Mouse (Mus musculus) midbrain, embryonic 11.5 days (tissue): Measurements from ENCODE around the gene Plcb1. TPM values are rescaled to one million over a fixed set of nuclear protein-coding genes. Genes with fewer than 3 reads are reported as not detected.

ENCODE experiments used
- ATAC-seq: fragments of 200-750 bp; cut with Nextera tagmentation; 2 replicates; pipeline ENCODE4 v1.8.0; 2017; ENCODE audit warnings: moderate TSS enrichment, moderate library complexity; ENCODE audit not compliant: low FRiP score
- DNase-seq: peaks from one replicate; pipeline ENCODE4 v3.0.0; 2015; ENCODE audit warnings: low spot score; ENCODE audit errors: missing footprints
- H3K27ac ChIP-seq: fragments of 300-500 bp; sonication (generic); 2 replicates; pipeline ENCODE4 v1.5.1; 2014; ENCODE audit warnings: low read depth, low read length
- H3K27me3 ChIP-seq: fragments of 300-500 bp; sonication (generic); 2 replicates; pipeline ENCODE4 v1.6.1; 2014; ENCODE audit warnings: mild to moderate bottlenecking, low read length, moderate library complexity, mixed read lengths; ENCODE audit not compliant: control insufficient read depth, insufficient read depth
- H3K36me3 ChIP-seq: fragments of 300-500 bp; sonication (generic); 2 replicates; pipeline ENCODE4 v1.6.1; 2014; ENCODE audit warnings: mild to moderate bottlenecking, low read length, moderate library complexity, mixed read lengths; ENCODE audit not compliant: control insufficient read depth, insufficient read depth
- H3K4me1 ChIP-seq: fragments of 300-500 bp; sonication (generic); 2 replicates; pipeline ENCODE4 v1.6.1; 2014; ENCODE audit warnings: low read length; ENCODE audit not compliant: control insufficient read depth, insufficient read depth
- H3K4me2 ChIP-seq: fragments of 300-500 bp; sonication (generic); 2 replicates; pipeline ENCODE4 v1.6.1; 2014; ENCODE audit warnings: mild to moderate bottlenecking, moderate library complexity
- H3K4me3 ChIP-seq: fragments of 300-500 bp; sonication (generic); 2 replicates; pipeline ENCODE4 v1.5.1; 2014; ENCODE audit warnings: low read depth, low read length
- H3K9ac ChIP-seq: fragments of 300-500 bp; sonication (generic); 2 replicates; pipeline ENCODE4 v1.6.1; 2014; ENCODE audit warnings: low read length
- H3K9me3 ChIP-seq: fragments of 300-500 bp; sonication (generic); 2 replicates; pipeline ENCODE4 v1.6.1; 2016; ENCODE audit warnings: low read length; ENCODE audit not compliant: control insufficient read depth
- WGBS: fragments of 180-500 bp; shearing (Covaris S2); extraction: QIAGEN DNeasy Blood & Tissue Kit; methylation state at CpG from one replicate; pipeline ENCODE4 v1.1.7; 2014; 5-methylcytosine and 5-hydroxymethylcytosine counted together
- polyA plus RNA-seq: library from polyadenylated mRNA; unstranded; fragments of >200 nt; fragmentation: Nextera tagmentation; extraction: Ambion mirVana; gene quantifications from 2 replicates; pipeline ENCODE4 v1.2.1, GENCODE M21; 2014

Plcb1 gene
- polyA plus RNA-seq, 1 experiment from 2014 or later = 6.1 TPM

DNA sequence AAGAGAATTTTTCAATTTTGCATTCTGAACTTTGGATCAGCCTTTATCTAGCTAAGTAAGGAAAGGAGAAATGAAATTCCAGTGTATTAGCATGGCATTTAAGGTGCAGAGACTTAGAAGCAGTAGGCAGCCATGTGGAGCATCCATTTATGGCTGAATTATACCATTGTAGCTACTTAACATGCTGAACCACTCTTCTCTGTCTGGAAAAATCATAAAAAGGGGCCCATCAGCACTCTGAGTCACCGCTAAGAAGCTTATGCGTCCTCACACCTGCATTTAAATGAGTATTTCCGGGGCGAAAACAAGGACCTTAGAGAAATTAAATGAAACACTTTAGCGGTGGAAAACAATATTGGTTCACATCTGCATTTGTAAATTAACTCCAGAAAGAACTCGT, 401.8 kb downstream of the Plcb1 start:
- no peaks in the 10 kb centered on the region for H3K9me3 ChIP-seq
- H3K4me1 ChIP-seq = peaks cover 8% of the 10 kb centered on the region; the same call in 1 of the 2 replicates
- H3K27me3 ChIP-seq = no peaks in the 10 kb centered on the region
- H3K27ac ChIP-seq = no peak overlapping the region
- no peak overlapping the region for H3K4me3 ChIP-seq
- 69% methylated on average over 6 of the region's 6 CpGs for WGBS
- no peak for DNase-seq
- peak; percentile 52; the same call in 1 of the 2 replicates for ATAC-seq
- H3K9ac ChIP-seq = no peak overlapping the region
- H3K4me2 ChIP-seq = no peak overlapping the region
- no peaks in the 10 kb centered on the region for H3K36me3 ChIP-seq

DNA sequence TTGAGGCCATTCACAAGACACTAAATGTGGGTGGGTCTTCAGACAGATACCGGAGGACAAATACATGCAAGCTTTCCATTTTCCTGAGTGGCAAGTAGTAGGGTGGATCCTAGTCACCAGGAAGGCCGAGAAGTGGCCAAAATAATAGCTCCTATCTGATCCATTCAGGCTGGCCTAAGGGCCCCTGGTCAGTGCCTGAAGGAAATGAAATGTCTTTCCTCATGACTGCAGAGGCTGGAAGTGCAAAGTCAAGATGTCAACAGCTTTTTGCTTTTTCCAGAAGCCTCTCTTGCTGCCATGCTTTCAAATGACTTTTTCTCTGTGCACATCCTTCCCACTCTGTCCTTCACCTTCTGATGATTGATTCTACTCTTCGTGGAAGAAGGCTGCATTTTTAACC, 415.0 kb downstream of the Plcb1 start:
- no peak overlapping the region for H3K4me3 ChIP-seq
- no peaks in the 10 kb centered on the region for H3K9me3 ChIP-seq
- 91% methylated on average over 3 of the region's 3 CpGs for WGBS
- H3K36me3 ChIP-seq = no peaks in the 10 kb centered on the region
- H3K27ac ChIP-seq = no peak overlapping the region
- DNase-seq = no peak
- no peak for ATAC-seq
- no peaks in the 10 kb centered on the region for H3K27me3 ChIP-seq
- H3K4me1 ChIP-seq = no peaks in the 10 kb centered on the region
- no peak overlapping the region for H3K9ac ChIP-seq
- no peak overlapping the region for H3K4me2 ChIP-seq

- 89% methylated on average over 4 of the region's 4 CpGs for WGBS
- H3K4me3 ChIP-seq = no peak overlapping the region
- no peak overlapping the region for H3K27ac ChIP-seq
- DNase-seq = no peak
- H3K4me2 ChIP-seq = no peak overlapping the region
- no peak for ATAC-seq
- H3K9ac ChIP-seq = no peak overlapping the region
- no peaks in the 10 kb centered on the region for H3K36me3 ChIP-seq
- H3K27me3 ChIP-seq = no peaks in the 10 kb centered on the region
- H3K4me1 ChIP-seq = no peaks in the 10 kb centered on the region
- H3K9me3 ChIP-seq = no peaks in the 10 kb centered on the region
Measured at GRCm38 (mm10) chr2:135202390-135202789, 416.5 kb downstream of the Plcb1 start.

DNA sequence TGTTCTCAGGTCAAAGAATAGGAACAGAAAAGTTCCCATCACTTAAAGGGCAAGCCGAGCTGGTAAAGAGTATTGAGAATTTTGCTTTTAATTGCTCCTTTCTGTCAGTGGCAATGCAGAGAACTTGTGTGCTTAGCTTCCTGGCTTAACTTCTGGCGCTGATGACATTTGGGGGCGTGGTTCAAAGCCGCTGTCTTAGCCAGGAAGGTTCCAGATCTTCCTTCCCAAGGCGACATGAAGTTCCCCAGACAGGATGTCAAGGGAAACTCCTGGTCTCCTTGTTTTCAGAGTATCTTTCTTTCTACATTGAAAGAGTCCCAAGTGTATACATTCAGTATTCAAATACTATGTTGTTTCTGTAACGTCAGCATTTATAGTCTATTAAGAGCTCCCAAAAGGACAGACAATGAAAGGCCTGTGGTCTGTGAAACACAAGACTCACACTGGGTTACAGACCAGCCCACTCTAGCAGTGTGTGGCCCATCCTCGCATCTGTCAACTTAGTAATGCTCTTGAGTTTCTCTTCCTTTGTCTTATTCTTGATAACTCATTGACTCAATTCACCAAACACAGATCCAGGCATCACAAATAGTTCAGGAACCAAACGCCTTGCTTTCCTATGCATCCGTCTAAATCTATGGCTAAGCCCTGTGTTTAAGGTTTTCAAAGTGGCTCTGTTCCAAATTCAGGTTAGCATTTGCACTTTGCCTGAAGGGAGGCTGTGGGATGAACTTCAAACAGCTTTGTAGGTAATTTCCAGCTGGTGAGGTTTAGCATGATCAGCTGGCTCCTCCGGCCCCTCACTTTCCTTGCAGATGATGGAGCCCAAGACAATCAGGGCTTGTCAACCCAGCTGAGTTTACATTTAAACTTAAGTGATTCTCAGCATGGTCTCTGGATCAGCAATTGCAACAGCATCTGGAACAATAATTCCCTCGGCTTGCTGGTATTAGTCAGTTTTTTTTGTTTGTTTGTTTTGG, 418.6 kb downstream of the Plcb1 start:
- Histone ChIP-seq H3K36me3 (no peaks in the 10 kb centered on the region), H3K27ac (no peak overlapping the region), H3K4me1 (no peaks in the 10 kb centered on the region), H3K4me3 (no peak overlapping the region), H3K9ac (no peak overlapping the region), H3K4me2 (no peak overlapping the region), H3K9me3 (no peaks in the 10 kb centered on the region), H3K27me3 (no peaks in the 10 kb centered on the region)
- WGBS = 78% methylated on average over 11 of the region's 11 CpGs
- ATAC-seq = no peak
- DNase-seq = no peak

- Histone ChIP-seq H3K4me3 (no peak overlapping the region), H3K27ac (no peak overlapping the region), H3K4me2 (no peak overlapping the region), H3K4me1 (no peaks in the 10 kb centered on the region), H3K36me3 (no peaks in the 10 kb centered on the region), H3K9me3 (no peaks in the 10 kb centered on the region), H3K27me3 (no peaks in the 10 kb centered on the region), H3K9ac (no peak overlapping the region)
- DNase-seq (no peak), ATAC-seq (no peak)
- 89% methylated on average over 1 of the region's 1 CpGs for WGBS
Measured at GRCm38 (mm10) chr2:135208890-135209289, 423.0 kb downstream of the Plcb1 start.

- H3K9ac ChIP-seq = no peak overlapping the region
- no peak overlapping the region for H3K4me2 ChIP-seq
- DNase-seq (peak; percentile 19), ATAC-seq (no peak)
- H3K27ac ChIP-seq = no peak overlapping the region
- no peak overlapping the region for H3K4me3 ChIP-seq
- no peaks in the 10 kb centered on the region for H3K4me1 ChIP-seq
- no peaks in the 10 kb centered on the region for H3K9me3 ChIP-seq
- H3K36me3 ChIP-seq = no peaks in the 10 kb centered on the region
- 81% methylated on average over 4 of the region's 4 CpGs for WGBS
- no peaks in the 10 kb centered on the region for H3K27me3 ChIP-seq
Measured at GRCm38 (mm10) chr2:135214746-135215448, 429.0 kb downstream of the Plcb1 start.

- Histone ChIP-seq H3K27ac (no peak overlapping the region), H3K36me3 (no peaks in the 10 kb centered on the region), H3K4me2 (no peak overlapping the region), H3K27me3 (no peaks in the 10 kb centered on the region), H3K4me1 (no peaks in the 10 kb centered on the region), H3K4me3 (no peak overlapping the region), H3K9me3 (no peaks in the 10 kb centered on the region), H3K9ac (no peak overlapping the region)
- ATAC-seq = no peak
- no peak for DNase-seq
- whole genome bisulfite sequencing = 92% methylated on average over 3 of the region's 3 CpGs
Measured at GRCm38 (mm10) chr2:135219406-135219805, 433.5 kb downstream of the Plcb1 start.

DNA sequence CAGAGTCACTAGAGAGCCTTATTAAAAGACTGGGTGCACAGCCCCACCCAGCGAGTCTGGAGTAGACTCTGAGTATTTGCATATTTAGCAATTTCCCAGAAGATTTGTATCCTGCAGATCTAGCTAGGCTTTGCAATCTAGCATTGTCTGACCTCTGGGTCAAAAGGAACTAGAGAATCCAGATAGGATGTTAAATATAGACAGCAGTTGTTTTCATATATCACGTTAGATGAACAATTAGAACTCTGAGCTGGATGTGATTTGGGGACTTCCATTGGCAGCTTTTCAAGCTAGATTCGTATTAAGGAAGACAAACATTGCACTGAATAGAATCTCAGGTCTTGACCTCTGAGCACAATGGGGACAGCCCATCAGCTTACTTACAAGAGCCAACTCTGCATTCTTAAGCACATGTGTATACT, 439.7 kb downstream of the Plcb1 start:
- no peak for ATAC-seq
- 53% methylated on average over 3 of the region's 3 CpGs for WGBS

GRCm38 (mm10) chr2:135230262-135230661, 444.4 kb downstream of the Plcb1 start:
- Histone ChIP-seq H3K27ac (no peak overlapping the region), H3K27me3 (no peaks in the 10 kb centered on the region), H3K9ac (no peak overlapping the region), H3K4me3 (no peak overlapping the region), H3K36me3 (no peaks in the 10 kb centered on the region), H3K4me2 (no peak overlapping the region), H3K9me3 (no peaks in the 10 kb centered on the region), H3K4me1 (no peaks in the 10 kb centered on the region)
- 93% methylated on average over 3 of the region's 3 CpGs for WGBS
- no peak for DNase-seq
- no peak for ATAC-seq

More for the DNA sequence above, 439.7 kb downstream of the Plcb1 start:
- H3K4me3 ChIP-seq = no peak overlapping the region
- no peaks in the 10 kb centered on the region for H3K4me1 ChIP-seq
- DNase-seq = no peak
- H3K9ac ChIP-seq = no peak overlapping the region
- H3K4me2 ChIP-seq = no peak overlapping the region
- no peaks in the 10 kb centered on the region for H3K27me3 ChIP-seq
- H3K36me3 ChIP-seq = no peaks in the 10 kb centered on the region
- no peaks in the 10 kb centered on the region for H3K9me3 ChIP-seq
- no peak overlapping the region for H3K27ac ChIP-seq
